Mouse (Mus musculus) neural tube, postnatal 0 days (tissue): ENCODE measurements around the gene Dgkh. TPM values are rescaled to one million over a fixed set of nuclear protein-coding genes. Genes with fewer than 3 reads are reported as not detected.

ENCODE experiments used
- polyA plus RNA-seq: library from polyadenylated mRNA; unstranded; fragments of >200 nt; fragmentation: Nextera tagmentation; extraction: Ambion mirVana; gene quantifications from 2 replicates; pipeline ENCODE4 v1.2.1, GENCODE M21; 2015

The Dgkh gene
- 3.8 and 5.9 TPM in 2 replicates for polyA plus RNA-seq

DNA sequence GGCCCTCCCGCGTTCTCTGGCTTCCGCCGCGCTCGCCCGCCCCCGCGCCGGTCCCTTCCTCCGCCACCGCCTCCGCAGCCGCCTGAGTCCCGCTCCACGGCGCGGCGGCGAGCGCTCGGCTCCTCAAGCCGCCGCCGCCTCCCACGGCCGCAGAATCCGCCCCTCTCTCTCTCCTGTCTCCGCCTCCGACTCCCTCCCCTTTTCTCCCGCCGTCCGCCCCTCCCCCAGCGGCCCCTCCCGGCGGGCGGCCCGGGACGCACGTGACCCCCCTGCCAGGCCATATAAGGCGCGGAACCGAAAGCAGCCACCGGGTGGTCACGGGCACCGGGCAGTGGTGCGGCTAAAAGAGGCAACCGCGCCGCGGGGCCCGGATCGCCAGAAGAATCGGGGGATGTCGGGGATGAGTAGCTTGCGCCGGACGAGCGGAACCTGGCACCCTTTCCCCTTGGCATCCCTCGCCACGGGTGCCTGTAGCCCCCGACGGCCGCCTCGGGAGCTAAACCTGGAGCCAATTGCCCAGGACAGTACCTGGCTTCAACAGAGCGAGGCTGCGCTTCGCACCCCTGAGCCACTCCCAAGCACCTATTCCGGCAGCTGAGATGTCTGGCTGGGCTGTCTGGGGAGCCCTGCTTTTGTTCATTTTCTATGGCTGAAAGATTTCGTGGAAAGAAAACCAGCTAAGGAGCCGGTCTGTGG, at the start of gene Dgkh:
Gene Dgkh (minus strand): TSS at position 160 of the 696 bp plus-strand sequence.

DNA sequence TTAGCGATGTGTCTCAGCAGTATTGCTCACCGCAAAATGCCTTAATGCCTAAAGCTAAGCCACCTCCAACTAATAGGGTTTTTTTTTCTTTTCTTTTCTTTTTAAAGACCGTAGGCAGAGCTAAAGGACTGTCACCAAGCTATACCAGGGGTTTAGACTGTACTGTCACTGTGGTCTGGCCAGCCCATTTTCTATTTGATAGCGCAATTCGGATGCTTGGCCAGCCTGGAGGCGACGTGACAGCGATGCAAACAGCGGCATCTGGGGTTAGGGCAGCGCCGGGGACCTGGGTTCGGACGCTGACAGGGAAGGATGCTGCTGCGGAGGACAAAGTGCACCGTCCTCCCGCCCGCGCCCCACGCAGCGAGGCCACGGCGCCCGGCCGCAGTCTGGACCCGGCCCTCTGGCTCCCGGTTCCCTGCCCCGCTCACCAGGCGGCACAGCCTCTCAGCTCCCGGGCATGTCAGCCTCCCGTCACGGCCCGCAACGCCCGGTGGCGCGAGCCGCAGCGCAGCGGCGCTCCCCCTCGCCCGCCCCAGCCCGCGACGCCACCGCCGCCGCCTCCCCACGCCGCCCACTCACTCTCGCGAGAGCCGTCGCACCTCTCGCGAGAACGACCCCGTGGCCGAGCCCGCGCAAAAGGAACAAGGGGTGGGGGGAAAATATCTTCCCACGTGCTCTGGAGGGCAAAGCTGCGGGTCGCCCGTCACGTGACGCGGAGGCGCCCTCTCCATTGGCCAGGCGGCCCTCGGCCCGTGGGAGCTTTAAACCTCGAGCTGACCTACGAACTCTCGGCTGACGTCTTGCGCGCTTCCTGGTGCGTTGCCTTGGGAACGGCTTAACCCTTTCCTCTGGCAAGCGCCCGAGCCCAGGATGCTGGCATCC, 196.1 kb downstream of the Dgkh start, which contains the start of gene Akap11:
Gene Akap11 (minus strand): TSS at position 528 of the 885 bp plus-strand sequence.

Other genes with a start within 250 kb of the Dgkh start
- 29.5 and 29.6 TPM in 2 replicates for gene Akap11, start 196.0 kb downstream of the Dgkh start, polyA plus RNA-seq
- gene Vwa8, start 116.3 kb upstream of the Dgkh start, polyA plus RNA-seq, result 8.7 and 10.0 TPM in 2 replicates